Mouse (Mus musculus) olfactory bulb, adult 2 months (tissue): Measurements from ENCODE around the gene Eya3.
"Not testable (repeated sequence)": the region's sequence is repeated elsewhere in the genome, so short reads cannot be mapped to it uniquely, and the experiment has no call there.

Source experiments
- CTCF ChIP-seq: fragments of 200-500 bp; IDR thresholded peaks from 2 replicates; pipeline ENCODE4 v1.5.1; 2012; ENCODE audit warnings: low read depth, mild to moderate bottlenecking, low read length, moderate library complexity; ENCODE audit not compliant: insufficient read depth
- POLR2A ChIP-seq: fragments of 200-500 bp; IDR thresholded peaks from 2 replicates; pipeline ENCODE4 v1.6.1; 2012; ENCODE audit warnings: mild to moderate bottlenecking, low read depth, low read length, moderate library complexity; ENCODE audit not compliant: insufficient read depth

DNA sequence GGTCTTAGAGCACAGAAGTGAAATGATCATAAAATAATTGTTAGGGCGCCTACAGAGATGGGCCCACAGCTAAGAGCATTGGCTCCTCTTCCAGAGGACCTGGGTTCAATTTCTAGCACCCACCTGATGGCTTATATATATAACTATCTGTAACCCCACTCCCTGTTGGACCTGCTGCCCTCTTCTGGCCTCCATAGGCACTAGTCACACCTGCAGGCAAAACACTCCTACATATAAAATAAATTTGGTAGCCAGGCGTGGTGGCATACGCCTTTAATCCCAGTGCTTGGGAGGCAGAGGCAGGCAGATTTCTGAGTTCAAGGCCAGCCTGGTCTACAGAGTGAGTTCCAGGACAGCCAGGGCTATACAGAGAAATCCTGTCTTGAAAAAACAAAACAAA, 124.3 kb downstream of the Eya3 start:
- not testable (repeated sequence) for TF ChIP-seq CTCF, POLR2A
